Mouse (Mus musculus) megakaryocyte, embryonic 14.5 days (primary cell): ENCODE data around the gene Obsl1.

Experiments
- FLI1 ChIP-seq: IDR thresholded peaks from 2 replicates; pipeline ENCODE4 v1.6.1; 2012; ENCODE audit warnings: low read length, inconsistent platforms, mixed read lengths
- GATA1 ChIP-seq: IDR thresholded peaks from 3 replicates; pipeline ENCODE4 v1.6.1; 2012; ENCODE audit warnings: mixed read lengths, low read length, inconsistent platforms, borderline replicate concordance

GRCm38 (mm10) chr1:75517984-75518383, 11.7 kb upstream of the Obsl1 start:
- no peak for TF ChIP-seq GATA1
- no peak for TF ChIP-seq FLI1
